Mouse (Mus musculus): ENCODE measurements around the gene Btbd11.

DNA sequence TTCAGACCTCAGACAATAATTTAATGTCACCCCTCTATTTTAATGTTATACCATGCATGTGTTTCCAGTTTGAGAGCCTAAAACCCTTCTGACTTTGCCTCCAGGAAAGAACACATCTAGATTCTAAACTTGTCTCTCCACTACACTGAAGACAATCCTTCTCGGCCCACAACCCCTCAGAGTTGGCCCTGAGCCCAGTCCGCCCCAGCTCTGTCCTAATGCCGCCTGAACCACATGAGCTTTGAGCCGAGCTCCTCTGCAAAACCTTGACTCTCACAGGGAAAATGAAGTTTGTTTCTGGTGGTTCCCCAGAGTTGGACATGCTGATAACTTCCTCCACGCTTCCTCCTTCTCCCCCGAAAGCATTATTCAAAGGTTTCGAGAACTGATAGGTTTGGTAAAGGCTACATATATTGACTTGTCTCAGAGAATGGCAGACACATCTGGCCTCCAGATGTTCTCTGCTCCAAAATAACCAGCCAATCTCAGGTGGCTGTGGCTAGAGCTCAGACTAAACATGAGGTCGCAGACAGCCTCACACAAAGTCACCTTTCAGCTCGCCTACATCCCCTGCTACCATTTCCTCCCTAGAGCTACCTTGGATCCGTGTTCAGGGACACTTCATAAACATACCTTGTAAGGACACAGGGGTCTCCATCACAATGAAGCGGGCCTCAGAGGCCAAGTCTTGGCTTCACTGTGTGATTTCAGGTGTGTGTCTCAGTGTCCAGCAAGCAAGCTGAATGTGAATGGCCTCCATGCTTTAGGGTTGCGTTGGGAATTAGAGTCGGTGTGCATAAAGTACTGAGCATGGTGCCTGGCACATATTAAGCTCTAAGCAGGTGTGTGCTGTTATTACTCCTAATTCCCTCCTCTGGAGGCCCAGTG lies 130.9 kb downstream of the Btbd11 start:
- TF ChIP-seq POLR2A (IDR thresholded peaks at IDR 0.05; ENCODE audit: borderline replicate concordance, insufficient read depth, low read length) (no peak), CTCF (IDR thresholded peaks at IDR 0.05; ENCODE audit: borderline replicate concordance, insufficient read depth, low read depth, low read length) (no peak)

Data from cerebellum, adult 2 months (tissue).